Mouse (Mus musculus) liver, postnatal 0 days (tissue): ENCODE data around the gene Trappc3.

ENCODE experiments used
- CTCF ChIP-seq: sonication (generic); IDR thresholded peaks from 2 replicates; pipeline ENCODE4 v1.5.1; 2016; ENCODE audit warnings: antibody characterized with exemption, low read depth
- EP300 ChIP-seq: IDR thresholded peaks from 2 replicates; pipeline ENCODE4 v1.6.1; 2016; ENCODE audit warnings: antibody characterized with exemption, low read depth, mild to moderate bottlenecking

- TF ChIP-seq CTCF (no peak), EP300 (no peak)
These were observed 43.3 kb downstream of the Trappc3 start for GRCm38 (mm10) chr4:126305428-126305827.
